ENCODE assay signal across 10 mouse cellular contexts in genomic region chr14:25599934-25600333, GRCm38 (mm10).
A peak's percentile ranks its signal among the peaks of the same experiment; 100 is the strongest.
DNase-seq lines count a peak whose midpoint lies in the region; ATAC-seq and TF ChIP-seq lines count a peak whose summit lies in the region.
"Had no signal": no experiment of that assay in that cellular context is flagged by ENCODE, and none has a peak within 500 bp of the region (broad histone marks: within the 10 kb centered on the region; RNA-seq: fewer than 3 reads in every experiment).

No protein-coding gene starts in this region.

- H3K9me3 ChIP-seq in liver, postnatal 0 days (ENCODE audit: low read length) = no peaks in the 10 kb centered on the region
- H3K9me3 ChIP-seq in liver, embryonic 12.5 days (replicated peaks) = no peaks in the 10 kb centered on the region

- no peak overlapping the region for H3K9ac ChIP-seq in liver, postnatal 0 days (replicated peaks)
- no peak overlapping the region for H3K9ac ChIP-seq in liver, embryonic 12.5 days

- H3K27me3 ChIP-seq in liver, postnatal 0 days (ENCODE audit: insufficient read depth, low read length) = no peaks in the 10 kb centered on the region
- 0 out of 2 replicates have a peak, but pooled peaks cover 8% of the 10 kb centered on the region for H3K27me3 ChIP-seq in liver, embryonic 12.5 days (replicated peaks)

- H3K27ac ChIP-seq in liver, postnatal 0 days (ENCODE audit: low read depth) = peak overlapping the region; percentile 55; the same call in 1 of the 2 replicates
- H3K27ac ChIP-seq in liver, embryonic 12.5 days = no peak overlapping the region

- TF ChIP-seq CTCF in liver, postnatal 0 days (IDR thresholded peaks at IDR 0.05; ENCODE audit: low read depth) = no peak

- no peak overlapping the region for H3K4me3 ChIP-seq in liver, postnatal 0 days (ENCODE audit: low read depth, low read length)
- H3K4me3 ChIP-seq in liver, embryonic 12.5 days = no peak overlapping the region

- DNase-seq in gastrocnemius, adult 18-20 months (ENCODE audit: low spot score) = peak; percentile 44
- DNase-seq in gastrocnemius, postnatal 10 days = no peak
- DNase-seq in liver, postnatal 0 days = no peak
- DNase-seq in cerebellum, adult 9-11 months = peak; percentile 73
- DNase-seq in layer of hippocampus, adult 9-11 months = no peak
- DNase-seq in thymus, postnatal 14 days = no peak
- DNase-seq: adrenal gland, adult 8-10 months; kidney, adult 11 months had no signal

- TF ChIP-seq EP300 in liver, postnatal 0 days (IDR thresholded peaks at IDR 0.05; ENCODE audit: low read depth) = no peak

- WGBS in liver, postnatal 0 days (ENCODE audit: insufficient replicate concordance) = 59% methylated on average over 12 of the region's 12 CpGs
- 45% methylated on average over 12 of the region's 12 CpGs for WGBS in liver, embryonic 12.5 days (ENCODE audit: insufficient replicate concordance)

- ATAC-seq in liver, postnatal 0 days = no peak
- no peak for ATAC-seq in liver, embryonic 12.5 days
- peak; percentile 26 for ATAC-seq in megakaryocyte, adult 5-6 weeks (ENCODE audit: poor library complexity, severe bottlenecking)

- no peaks in the 10 kb centered on the region for H3K4me1 ChIP-seq in liver, postnatal 0 days (ENCODE audit: insufficient read depth)
- peaks cover 48% of the 10 kb centered on the region for H3K4me1 ChIP-seq in liver, embryonic 12.5 days

- H3K36me3 ChIP-seq in liver, postnatal 0 days (replicated peaks; ENCODE audit: insufficient read depth, low read length) = peaks cover 7% of the 10 kb centered on the region; the same call in 1 of the 2 replicates
- H3K36me3 ChIP-seq in liver, embryonic 12.5 days = peaks cover 29% of the 10 kb centered on the region

- H3K4me2 ChIP-seq in liver, postnatal 0 days (ENCODE audit: low read depth, low read length) = no peak overlapping the region
- no peak overlapping the region for H3K4me2 ChIP-seq in liver, embryonic 12.5 days

Comparison
In these comparisons a context has a peak if more than half of its experiments do, and no peak if none do; other contexts are left out.
1. DNase-seq: peak in gastrocnemius, adult 18-20 months (single experiment) and cerebellum, adult 9-11 months (single experiment); none in gastrocnemius, postnatal 10 days (single experiment), liver, postnatal 0 days (single experiment), layer of hippocampus, adult 9-11 months (single experiment) and thymus, postnatal 14 days (single experiment).